Mouse (Mus musculus) embryonic facial prominence, embryonic 14.5 days (tissue): Measurements from ENCODE around the gene Tmem63a. TPM values are rescaled to one million over a fixed set of nuclear protein-coding genes. Genes with fewer than 3 reads are reported as not detected.
A peak's percentile ranks its signal among the peaks of the same experiment; 100 is the strongest.
"Not testable (repeated sequence)": the region's sequence is repeated elsewhere in the genome, so short reads cannot be mapped to it uniquely, and the experiment has no call there.

Source experiments
- ATAC-seq: fragments of 200-750 bp; cut with Nextera tagmentation; 2 replicates; pipeline ENCODE4 v1.8.0; 2017; ENCODE audit warnings: low read depth, moderate number of reproducible peaks, moderate TSS enrichment
- DNase-seq: peaks from one replicate; pipeline ENCODE4 v3.0.0-alpha.2; 2015; ENCODE audit warnings: low spot score
- H3K27ac ChIP-seq: fragments of 300-500 bp; sonication (generic); replicated peaks from 2 replicates; pipeline ENCODE4 v1.5.1; 2014; ENCODE audit warnings: low read depth, mild to moderate bottlenecking, low read length, moderate library complexity
- H3K27me3 ChIP-seq: fragments of 300-500 bp; sonication (generic); replicated peaks from 2 replicates; pipeline ENCODE4 v1.6.1; 2014; ENCODE audit warnings: low read length; ENCODE audit not compliant: control insufficient read depth, insufficient read depth
- H3K36me3 ChIP-seq: fragments of 300-500 bp; sonication (generic); 2 replicates; pipeline ENCODE4 v1.6.1; 2014; ENCODE audit warnings: low read length, mixed read lengths; ENCODE audit not compliant: control insufficient read depth, insufficient read depth
- H3K4me1 ChIP-seq: fragments of 300-500 bp; sonication (generic); 2 replicates; pipeline ENCODE4 v1.6.1; 2014; ENCODE audit warnings: antibody characterized with exemption, low read length; ENCODE audit not compliant: control insufficient read depth, insufficient read depth
- H3K4me2 ChIP-seq: fragments of 300-500 bp; sonication (generic); 2 replicates; pipeline ENCODE4 v1.6.1; 2014; ENCODE audit warnings: low read depth, mild to moderate bottlenecking, low read length, moderate library complexity, mixed read lengths
- H3K4me3 ChIP-seq: fragments of 300-500 bp; sonication (generic); 2 replicates; pipeline ENCODE4 v1.5.1; 2014; ENCODE audit warnings: low read depth, mild to moderate bottlenecking, low read length
- H3K9ac ChIP-seq: fragments of 300-500 bp; sonication (generic); 2 replicates; pipeline ENCODE4 v1.6.1; 2014; ENCODE audit warnings: low read depth, mild to moderate bottlenecking, low read length, moderate library complexity, mixed read lengths
- H3K9me3 ChIP-seq: fragments of 300-500 bp; sonication (generic); 2 replicates; pipeline ENCODE4 v1.6.1; 2016; ENCODE audit warnings: low read length; ENCODE audit not compliant: control insufficient read depth
- WGBS: fragments of 180-500 bp; shearing (Covaris S2); extraction: QIAGEN DNeasy Blood & Tissue Kit; methylation state at CpG from one replicate; pipeline ENCODE4 v1.1.7; 2014; 5-methylcytosine and 5-hydroxymethylcytosine counted together
- polyA plus RNA-seq: library from polyadenylated mRNA; unstranded; fragments of >200 nt; fragmentation: Nextera tagmentation; extraction: Ambion mirVana; gene quantifications from 2 replicates; pipeline ENCODE4 v1.2.1, GENCODE M21; 2014

Tmem63a gene
- polyA plus RNA-seq, 1 experiment from 2014 or later = 13.2 TPM

- not testable (repeated sequence) for DNase-seq, H3K36me3 ChIP-seq, H3K9ac ChIP-seq, H3K4me3 ChIP-seq, H3K27ac ChIP-seq, H3K9me3 ChIP-seq, H3K4me2 ChIP-seq, H3K27me3 ChIP-seq, H3K4me1 ChIP-seq, ATAC-seq
- WGBS = 72% methylated on average over 7 of the region's 7 CpGs
These were observed 39.3 kb downstream of the Tmem63a start for GRCm38 (mm10) chr1:180981298-180982046.

- Histone ChIP-seq H3K4me3 (no peak overlapping the region), H3K27me3 (no peaks in the 10 kb centered on the region), H3K27ac (no peak overlapping the region), H3K9ac (no peak overlapping the region), H3K4me1 (no peaks in the 10 kb centered on the region), H3K4me2 (no peak overlapping the region), H3K9me3 (no peaks in the 10 kb centered on the region), H3K36me3 (no peaks in the 10 kb centered on the region)
- DNase-seq = no peak
- 87% methylated on average over 8 of the region's 8 CpGs for WGBS
- no peak for ATAC-seq
These were observed 44.6 kb downstream of the Tmem63a start for GRCm38 (mm10) chr1:180986701-180987100.

- H3K27ac ChIP-seq = no peak overlapping the region
- H3K27me3 ChIP-seq = no peaks in the 10 kb centered on the region
- H3K9ac ChIP-seq = no peak overlapping the region
- peak; percentile 68 for DNase-seq
- peak overlapping the region; percentile 32 for H3K4me2 ChIP-seq
- WGBS = 5% methylated on average over 9 of the region's 9 CpGs
- H3K4me3 ChIP-seq = no peak overlapping the region
- H3K36me3 ChIP-seq = no peaks in the 10 kb centered on the region
- H3K9me3 ChIP-seq = no peaks in the 10 kb centered on the region
- 0 out of 2 replicates have a peak, but pooled peaks have one; percentile 60 for ATAC-seq
- H3K4me1 ChIP-seq = no peaks in the 10 kb centered on the region
These were observed 45.6 kb downstream of the Tmem63a start for GRCm38 (mm10) chr1:180987759-180988158.

- H3K27ac ChIP-seq = no peak overlapping the region
- no peak overlapping the region for H3K4me3 ChIP-seq
- H3K36me3 ChIP-seq = no peaks in the 10 kb centered on the region
- H3K4me2 ChIP-seq = no peak overlapping the region
- H3K4me1 ChIP-seq = no peaks in the 10 kb centered on the region
- DNase-seq = no peak
- no peak overlapping the region for H3K9ac ChIP-seq
- no peaks in the 10 kb centered on the region for H3K27me3 ChIP-seq
- WGBS = 46% methylated on average over 3 of the region's 3 CpGs
- no peaks in the 10 kb centered on the region for H3K9me3 ChIP-seq
- no peak for ATAC-seq
These were observed 48.5 kb downstream of the Tmem63a start for GRCm38 (mm10) chr1:180990671-180991070.

GRCm38 (mm10) chr1:180992142-180992541 is 50.0 kb downstream of the Tmem63a start:
- ATAC-seq = no peak
- 51% methylated on average over 3 of the region's 3 CpGs for WGBS
- no peak overlapping the region for H3K4me2 ChIP-seq

GRCm38 (mm10) chr1:181000501-181001092 is 58.5 kb downstream of the Tmem63a start:
- Histone ChIP-seq H3K4me1 (no peaks in the 10 kb centered on the region), H3K4me3 (no peak overlapping the region), H3K4me2 (no peak overlapping the region), H3K27me3 (no peaks in the 10 kb centered on the region), H3K36me3 (no peaks in the 10 kb centered on the region), H3K27ac (no peak overlapping the region), H3K9me3 (no peaks in the 10 kb centered on the region), H3K9ac (no peak overlapping the region; the same call in 1 of the 2 replicates)
- peak; percentile 92 for ATAC-seq
- DNase-seq = peak; percentile 79
- 26% methylated on average over 10 of the region's 10 CpGs for WGBS

More at GRCm38 (mm10) chr1:180992142-180992541, 50.0 kb downstream of the Tmem63a start:
- peak; percentile 76 for DNase-seq
- no peaks in the 10 kb centered on the region for H3K36me3 ChIP-seq
- no peaks in the 10 kb centered on the region for H3K9me3 ChIP-seq
- H3K27me3 ChIP-seq = no peaks in the 10 kb centered on the region
- no peak overlapping the region for H3K9ac ChIP-seq
- no peak overlapping the region for H3K4me3 ChIP-seq
- no peak overlapping the region for H3K27ac ChIP-seq
- H3K4me1 ChIP-seq = no peaks in the 10 kb centered on the region

- ATAC-seq (no peak; the same call in 1 of the 2 replicates), DNase-seq (no peak)
- no peaks in the 10 kb centered on the region for H3K9me3 ChIP-seq
- H3K9ac ChIP-seq = no peak overlapping the region
- H3K4me2 ChIP-seq = no peak overlapping the region
- H3K27me3 ChIP-seq = no peaks in the 10 kb centered on the region
- no peak overlapping the region for H3K4me3 ChIP-seq
- H3K27ac ChIP-seq = no peak overlapping the region
- 87% methylated on average over 3 of the region's 3 CpGs for WGBS
- no peaks in the 10 kb centered on the region for H3K36me3 ChIP-seq
- H3K4me1 ChIP-seq = no peaks in the 10 kb centered on the region
These were observed 59.1 kb downstream of the Tmem63a start for GRCm38 (mm10) chr1:181001217-181001616.

GRCm38 (mm10) chr1:181001621-181002020 is 59.5 kb downstream of the Tmem63a start:
- no peak for ATAC-seq
- Histone ChIP-seq H3K4me1 (no peaks in the 10 kb centered on the region), H3K4me3 (no peak overlapping the region), H3K36me3 (no peaks in the 10 kb centered on the region), H3K27me3 (no peaks in the 10 kb centered on the region), H3K4me2 (no peak overlapping the region), H3K9ac (no peak overlapping the region), H3K27ac (no peak overlapping the region), H3K9me3 (no peaks in the 10 kb centered on the region)
- WGBS = 82% methylated on average over 3 of the region's 3 CpGs
- no peak for DNase-seq
